Mouse (Mus musculus): ENCODE data around the gene Stard8. TPM values are rescaled to one million over a fixed set of nuclear protein-coding genes. Genes with fewer than 3 reads are reported as not detected.
"Not testable (repeated sequence)": the region's sequence is repeated elsewhere in the genome, so short reads cannot be mapped to it uniquely, and the experiment has no call there.

The Stard8 gene
- polyA plus RNA-seq (2014; fragmentation: Nextera tagmentation; extraction: Ambion mirVana): 2.7 and 3.1 TPM in 2 replicates

DNA sequence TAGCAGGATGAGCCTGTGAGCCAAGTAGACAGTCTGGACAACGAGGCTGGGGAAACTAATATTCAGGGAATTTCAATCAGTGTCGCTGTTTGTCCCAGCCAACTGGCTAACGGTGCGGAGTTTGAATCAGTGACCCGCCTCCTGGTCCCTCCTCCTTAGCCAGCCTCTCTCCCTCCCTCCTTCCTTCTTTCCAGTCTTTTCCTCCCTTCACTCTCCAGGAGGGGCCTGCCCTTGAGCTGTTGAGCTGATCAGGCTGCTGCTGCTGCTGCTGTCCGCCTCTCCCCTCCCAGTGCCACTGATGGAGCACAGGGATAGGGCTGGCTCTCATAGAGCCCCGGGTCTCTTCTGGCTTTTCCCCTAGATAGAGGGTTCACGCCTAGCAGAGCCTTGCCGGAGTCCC lies at the start of gene Stard8:
Gene Stard8, plus strand, starts transcription at position 203 of the 400 bp plus-strand sequence.
- Histone ChIP-seq H3K36me3 (ENCODE audit: control insufficient read depth, insufficient read depth, low read length) (no peaks in the 10 kb centered on the region), H3K27me3 (replicated peaks; ENCODE audit: control insufficient read depth, insufficient read depth, low read length) (no peaks in the 10 kb centered on the region), H3K9ac (ENCODE audit: low read length) (no peak within 1 kb of the TSS), H3K4me1 (ENCODE audit: control insufficient read depth, insufficient read depth, low read length) (no peaks in the 10 kb centered on the region), H3K9me3 (replicated peaks; ENCODE audit: control insufficient read depth, low read length) (no peaks in the 10 kb centered on the region), H3K27ac (ENCODE audit: low read depth, low read length) (no peak within 1 kb of the TSS), H3K4me2 (ENCODE audit: low read length) (no peak within 1 kb of the TSS), H3K4me3 (ENCODE audit: low read depth, low read length) (no peak within 1 kb of the TSS)
- DNase-seq (ENCODE audit: low spot score) (no peak), ATAC-seq (no peak)
- 62% methylated on average over 9 of the region's 9 CpGs for WGBS

GRCm38 (mm10) chrX:98953941-98954340 lies 49.1 kb upstream of the Stard8 start:
- Histone ChIP-seq H3K4me2 (ENCODE audit: low read length) (no peak overlapping the region), H3K36me3 (ENCODE audit: control insufficient read depth, insufficient read depth, low read length) (no peaks in the 10 kb centered on the region), H3K27ac (ENCODE audit: low read depth, low read length) (no peak overlapping the region), H3K27me3 (replicated peaks; ENCODE audit: control insufficient read depth, insufficient read depth, low read length) (no peaks in the 10 kb centered on the region), H3K9ac (ENCODE audit: low read length) (no peak overlapping the region), H3K9me3 (replicated peaks; ENCODE audit: control insufficient read depth, low read length) (no peaks in the 10 kb centered on the region), H3K4me1 (ENCODE audit: control insufficient read depth, insufficient read depth, low read length) (no peaks in the 10 kb centered on the region), H3K4me3 (ENCODE audit: low read depth, low read length) (no peak overlapping the region)
- no peak for ATAC-seq
- peak; percentile 65 for DNase-seq (ENCODE audit: low spot score)
- WGBS: 26% methylated on average over 6 of the region's 6 CpGs

DNA sequence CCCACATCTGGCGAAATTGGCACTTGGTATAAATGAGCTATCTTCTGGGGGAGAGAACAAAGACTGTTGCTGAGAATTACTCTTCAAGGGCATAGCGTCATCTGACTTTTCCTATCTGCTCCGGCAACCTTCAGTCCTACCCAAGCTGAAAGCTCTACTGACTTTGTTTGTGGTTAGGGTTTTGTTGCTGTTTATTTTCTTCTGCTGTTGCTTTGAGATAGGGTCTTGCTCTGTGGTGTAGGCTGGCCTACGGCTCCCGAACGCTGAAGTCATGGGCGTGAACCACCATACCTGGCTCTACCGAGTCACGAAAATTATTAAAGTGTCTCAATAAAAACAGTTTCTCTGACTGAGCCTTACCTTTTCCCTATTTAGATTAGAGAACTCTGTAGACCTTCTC lies 44.8 kb upstream of the Stard8 start:
- no peak for DNase-seq (ENCODE audit: low spot score)
- no peaks in the 10 kb centered on the region for H3K4me1 ChIP-seq (ENCODE audit: control insufficient read depth, insufficient read depth, low read length)
- no peak overlapping the region for H3K4me3 ChIP-seq (ENCODE audit: low read depth, low read length)
- no peak overlapping the region for H3K27ac ChIP-seq (ENCODE audit: low read depth, low read length)
- H3K36me3 ChIP-seq (ENCODE audit: control insufficient read depth, insufficient read depth, low read length): no peaks in the 10 kb centered on the region
- WGBS: 89% methylated on average over 9 of the region's 9 CpGs
- H3K9me3 ChIP-seq (replicated peaks; ENCODE audit: control insufficient read depth, low read length): no peaks in the 10 kb centered on the region
- no peak overlapping the region for H3K9ac ChIP-seq (ENCODE audit: low read length)
- H3K4me2 ChIP-seq (ENCODE audit: low read length): no peak overlapping the region
- no peaks in the 10 kb centered on the region for H3K27me3 ChIP-seq (replicated peaks; ENCODE audit: control insufficient read depth, insufficient read depth, low read length)
- ATAC-seq: no peak

DNA sequence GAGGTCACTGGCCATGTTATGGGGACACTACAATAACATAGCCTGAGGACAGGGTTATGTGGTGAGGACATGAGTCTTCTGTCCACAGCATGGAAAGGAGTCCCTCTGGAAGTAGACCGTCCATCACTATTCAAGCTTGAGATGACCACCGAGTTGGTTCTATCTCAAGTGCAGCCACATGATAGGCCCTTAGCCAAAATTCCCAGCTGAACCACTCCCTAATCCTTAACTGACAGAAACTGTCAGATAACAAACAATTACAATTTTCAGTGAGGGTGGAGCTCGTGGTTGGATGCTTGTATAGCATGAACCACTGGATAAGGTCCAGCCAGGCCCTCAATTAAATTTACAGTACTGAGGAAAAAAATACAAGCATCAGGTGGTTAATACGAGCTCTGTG lies 44.0 kb upstream of the Stard8 start:
- 77% methylated on average over 4 of the region's 4 CpGs for WGBS
- no peaks in the 10 kb centered on the region for H3K4me1 ChIP-seq (ENCODE audit: control insufficient read depth, insufficient read depth, low read length)
- no peak overlapping the region for H3K27ac ChIP-seq (ENCODE audit: low read depth, low read length)
- no peak overlapping the region for H3K9ac ChIP-seq (ENCODE audit: low read length)
- no peaks in the 10 kb centered on the region for H3K27me3 ChIP-seq (replicated peaks; ENCODE audit: control insufficient read depth, insufficient read depth, low read length)
- no peak for ATAC-seq
- no peak overlapping the region for H3K4me2 ChIP-seq (ENCODE audit: low read length)
- H3K36me3 ChIP-seq (ENCODE audit: control insufficient read depth, insufficient read depth, low read length): no peaks in the 10 kb centered on the region
- no peaks in the 10 kb centered on the region for H3K9me3 ChIP-seq (replicated peaks; ENCODE audit: control insufficient read depth, low read length)
- DNase-seq (ENCODE audit: low spot score): no peak
- no peak overlapping the region for H3K4me3 ChIP-seq (ENCODE audit: low read depth, low read length)

GRCm38 (mm10) chrX:98963742-98964141 lies 39.3 kb upstream of the Stard8 start:
- Histone ChIP-seq H3K27ac (ENCODE audit: low read depth, low read length) (no peak overlapping the region), H3K9me3 (replicated peaks; ENCODE audit: control insufficient read depth, low read length) (no peaks in the 10 kb centered on the region), H3K27me3 (replicated peaks; ENCODE audit: control insufficient read depth, insufficient read depth, low read length) (no peaks in the 10 kb centered on the region), H3K9ac (ENCODE audit: low read length) (no peak overlapping the region), H3K4me1 (ENCODE audit: control insufficient read depth, insufficient read depth, low read length) (no peaks in the 10 kb centered on the region), H3K36me3 (ENCODE audit: control insufficient read depth, insufficient read depth, low read length) (no peaks in the 10 kb centered on the region), H3K4me2 (ENCODE audit: low read length) (no peak overlapping the region), H3K4me3 (ENCODE audit: low read depth, low read length) (no peak overlapping the region)
- ATAC-seq: no peak
- DNase-seq (ENCODE audit: low spot score): no peak

GRCm38 (mm10) chrX:98964513-98964912 lies 38.5 kb upstream of the Stard8 start:
- Histone ChIP-seq H3K9ac (ENCODE audit: low read length) (no peak overlapping the region), H3K36me3 (ENCODE audit: control insufficient read depth, insufficient read depth, low read length) (no peaks in the 10 kb centered on the region), H3K4me2 (ENCODE audit: low read length) (no peak overlapping the region), H3K27me3 (replicated peaks; ENCODE audit: control insufficient read depth, insufficient read depth, low read length) (no peaks in the 10 kb centered on the region), H3K4me3 (ENCODE audit: low read depth, low read length) (no peak overlapping the region), H3K27ac (ENCODE audit: low read depth, low read length) (no peak overlapping the region), H3K4me1 (ENCODE audit: control insufficient read depth, insufficient read depth, low read length) (no peaks in the 10 kb centered on the region), H3K9me3 (replicated peaks; ENCODE audit: control insufficient read depth, low read length) (no peaks in the 10 kb centered on the region)
- DNase-seq (ENCODE audit: low spot score) (no peak), ATAC-seq (no peak)

DNA sequence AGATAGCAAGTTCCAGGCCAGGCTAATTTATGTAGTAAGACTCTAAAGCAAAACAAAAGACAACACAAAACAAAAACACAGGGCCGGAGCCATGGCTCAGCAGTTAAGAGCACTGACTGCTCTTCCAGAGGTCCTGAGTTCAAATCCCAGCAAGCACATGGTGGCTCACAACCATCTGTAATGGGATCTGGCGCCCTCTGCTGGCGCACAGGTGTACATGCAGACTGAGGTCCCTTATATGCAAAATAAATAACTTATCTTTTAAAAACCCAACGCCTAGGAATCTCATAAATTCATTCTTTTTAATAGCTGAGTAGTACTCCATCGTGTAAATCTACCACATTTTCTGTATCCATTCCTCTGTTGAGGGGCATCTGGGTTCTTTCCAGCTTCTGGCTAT lies 16.4 kb upstream of the Stard8 start:
- ATAC-seq; H3K27ac ChIP-seq (ENCODE audit: low read depth, low read length); H3K4me3 ChIP-seq (ENCODE audit: low read depth, low read length); H3K27me3 ChIP-seq (replicated peaks; ENCODE audit: control insufficient read depth, insufficient read depth, low read length); H3K9me3 ChIP-seq (replicated peaks; ENCODE audit: control insufficient read depth, low read length); H3K9ac ChIP-seq (ENCODE audit: low read length); DNase-seq (ENCODE audit: low spot score); H3K4me1 ChIP-seq (ENCODE audit: control insufficient read depth, insufficient read depth, low read length); H3K36me3 ChIP-seq (ENCODE audit: control insufficient read depth, insufficient read depth, low read length); H3K4me2 ChIP-seq (ENCODE audit: low read length): not testable (repeated sequence)
- 53% methylated on average over 5 of the region's 5 CpGs for WGBS

DNA sequence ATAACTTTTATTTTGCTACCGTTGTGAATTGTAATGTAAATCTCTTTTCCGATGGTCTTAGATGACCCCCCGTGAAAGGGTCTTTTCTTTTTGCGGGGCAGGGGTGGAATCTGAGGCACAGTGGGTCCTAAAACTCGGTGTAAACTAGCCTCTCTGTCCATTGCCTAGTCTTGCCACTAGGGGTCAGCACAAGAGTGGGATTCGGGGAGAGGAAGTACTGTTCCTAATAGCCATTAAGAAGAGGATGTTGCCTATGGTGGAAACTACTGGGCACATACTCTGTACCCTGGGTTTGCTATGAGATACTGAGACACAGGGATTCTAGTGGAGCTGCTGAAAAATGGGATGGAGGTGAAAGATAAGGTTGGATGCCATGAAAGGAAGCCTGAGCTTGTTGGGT lies 13.5 kb upstream of the Stard8 start:
- ATAC-seq (no peak), DNase-seq (ENCODE audit: low spot score) (peak; percentile 51)
- Histone ChIP-seq H3K4me2 (ENCODE audit: low read length) (no peak overlapping the region), H3K27ac (ENCODE audit: low read depth, low read length) (no peak overlapping the region), H3K27me3 (replicated peaks; ENCODE audit: control insufficient read depth, insufficient read depth, low read length) (no peaks in the 10 kb centered on the region), H3K36me3 (ENCODE audit: control insufficient read depth, insufficient read depth, low read length) (no peaks in the 10 kb centered on the region), H3K4me1 (ENCODE audit: control insufficient read depth, insufficient read depth, low read length) (no peaks in the 10 kb centered on the region), H3K4me3 (ENCODE audit: low read depth, low read length) (no peak overlapping the region), H3K9ac (ENCODE audit: low read length) (no peak overlapping the region), H3K9me3 (replicated peaks; ENCODE audit: control insufficient read depth, low read length) (no peaks in the 10 kb centered on the region)
- WGBS: 56% methylated on average over 6 of the region's 6 CpGs

- H3K27ac ChIP-seq (ENCODE audit: low read depth, low read length): no peak overlapping the region
- no peaks in the 10 kb centered on the region for H3K27me3 ChIP-seq (replicated peaks; ENCODE audit: control insufficient read depth, insufficient read depth, low read length)
- no peaks in the 10 kb centered on the region for H3K9me3 ChIP-seq (replicated peaks; ENCODE audit: control insufficient read depth, low read length)
- DNase-seq (ENCODE audit: low spot score) (no peak), ATAC-seq (no peak)
- H3K9ac ChIP-seq (ENCODE audit: low read length): no peak overlapping the region
- H3K36me3 ChIP-seq (ENCODE audit: control insufficient read depth, insufficient read depth, low read length): no peaks in the 10 kb centered on the region
- 83% methylated on average over 6 of the region's 6 CpGs for WGBS
- H3K4me1 ChIP-seq (ENCODE audit: control insufficient read depth, insufficient read depth, low read length): no peaks in the 10 kb centered on the region
- no peak overlapping the region for H3K4me3 ChIP-seq (ENCODE audit: low read depth, low read length)
- H3K4me2 ChIP-seq (ENCODE audit: low read length): no peak overlapping the region
Observed at GRCm38 (mm10) chrX:99002065-99002464, 983 bp upstream of the Stard8 start.

- no peaks in the 10 kb centered on the region for H3K36me3 ChIP-seq (ENCODE audit: control insufficient read depth, insufficient read depth, low read length)
- no peak for ATAC-seq
- H3K27me3 ChIP-seq (replicated peaks; ENCODE audit: control insufficient read depth, insufficient read depth, low read length): no peaks in the 10 kb centered on the region
- no peak for DNase-seq (ENCODE audit: low spot score)
- WGBS: 94% methylated on average over 5 of the region's 5 CpGs
- H3K9ac ChIP-seq (ENCODE audit: low read length): no peak overlapping the region
- no peak overlapping the region for H3K4me2 ChIP-seq (ENCODE audit: low read length)
- no peak overlapping the region for H3K27ac ChIP-seq (ENCODE audit: low read depth, low read length)
- H3K4me1 ChIP-seq (ENCODE audit: control insufficient read depth, insufficient read depth, low read length): no peaks in the 10 kb centered on the region
- H3K4me3 ChIP-seq (ENCODE audit: low read depth, low read length): no peak overlapping the region
- H3K9me3 ChIP-seq (replicated peaks; ENCODE audit: control insufficient read depth, low read length): no peaks in the 10 kb centered on the region
Observed at GRCm38 (mm10) chrX:99010581-99010980, 7.5 kb downstream of the Stard8 start.

All from forebrain, embryonic 14.5 days (tissue).